Mouse (Mus musculus) embryo, embryonic 10.5 days (tissue): Measurements from ENCODE around the gene Prnd.

ENCODE experiments used
- DNase-seq: peaks from one replicate; pipeline ENCODE4 v3.0.0-alpha.2; 2015; ENCODE audit warnings: low spot score

Gene Prnd

GRCm38 (mm10) chr2:131987950-131988349 is 37.3 kb downstream of the Prnd start:
- DNase-seq: peak; percentile 47

- no peak for DNase-seq
Measured at GRCm38 (mm10) chr2:131988550-131988949, 37.9 kb downstream of the Prnd start.

- DNase-seq: no peak
Measured at GRCm38 (mm10) chr2:131992487-131992886, 41.8 kb downstream of the Prnd start.

- no peak for DNase-seq
Measured at GRCm38 (mm10) chr2:131993151-131993550, 42.5 kb downstream of the Prnd start.

- no peak for DNase-seq
Measured at GRCm38 (mm10) chr2:131993563-131994088, 43.0 kb downstream of the Prnd start.

GRCm38 (mm10) chr2:131994971-131995370 is 44.3 kb downstream of the Prnd start:
- no peak for DNase-seq

- no peak for DNase-seq
Measured at GRCm38 (mm10) chr2:131995742-131996141, 45.1 kb downstream of the Prnd start.

- no peak for DNase-seq
Measured at GRCm38 (mm10) chr2:131996369-131996768, 45.7 kb downstream of the Prnd start.

- no peak for DNase-seq
Measured at GRCm38 (mm10) chr2:131997356-131997755, 46.7 kb downstream of the Prnd start.

- peak; percentile 42 for DNase-seq
Measured at GRCm38 (mm10) chr2:132001696-132002334, 51.2 kb downstream of the Prnd start.

GRCm38 (mm10) chr2:132003916-132004315 is 53.3 kb downstream of the Prnd start:
- no peak for DNase-seq

GRCm38 (mm10) chr2:132004495-132005136 is 54.0 kb downstream of the Prnd start:
- no peak for DNase-seq

- DNase-seq: no peak
Measured at GRCm38 (mm10) chr2:132005445-132005844, 54.8 kb downstream of the Prnd start.
